Mouse (Mus musculus) embryonic stem cell, embryonic (primary cell): ENCODE results near the gene Gal3st3.

Source experiments
- CTCF ChIA-PET, 4 experiments: fragments of 300-600 bp in 2 of 4; fragments of 350-600 bp in 2 of 4; sonication (Branson Sonifier 250); formaldehyde crosslinking; loops; one replicate each; lab custom pipeline; 2022; ENCODE audit warnings: inconsistent platforms in 2 of 4; lab: Charles Lee
- POLR2A ChIA-PET, 4 experiments: fragments of 300-600 bp in 2 of 4; fragments of 350-600 bp in 2 of 4; sonication (Branson Sonifier 250); formaldehyde crosslinking; loops; one replicate each; lab custom pipeline; 2022; ENCODE audit warnings: antibody characterized with exemption in 4 of 4, inconsistent platforms in 1 of 4; lab: Charles Lee

The Gal3st3 gene

GRCm38 (mm10) chr19:5297903-5298800 is at the start of gene Gal3st3:
Gene Gal3st3 (plus strand): TSS chr19:5298331.
- CTCF ChIA-PET = interaction anchor here in 3 of 4 experiments (0.5 to 1.8 kb wide), 10 partner anchors 9 to 270 kb away, joined by 3 to 5 read pairs (median 4); partner anchors contain the start of gene Cfl1 (in 1 of the 3)

DNA sequence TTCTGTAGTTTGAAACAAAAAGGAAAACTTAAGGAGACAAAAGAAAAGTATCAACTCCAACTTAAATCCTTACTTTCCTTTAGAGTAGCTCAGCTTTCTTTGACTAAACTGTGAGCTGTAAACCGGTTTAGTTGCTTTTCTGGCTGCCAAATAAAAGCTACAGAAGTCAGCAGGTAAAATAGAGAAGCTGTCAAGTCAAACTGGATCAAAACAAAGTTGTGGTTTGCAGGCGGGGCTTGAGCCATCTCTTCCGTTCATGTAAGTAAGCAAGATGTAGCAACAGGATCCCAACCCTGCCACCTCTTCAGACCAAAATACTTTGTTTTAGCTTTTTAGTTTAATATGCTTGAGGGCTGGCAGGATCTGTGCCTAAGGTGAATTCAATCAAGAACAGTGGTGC is 41.0 kb upstream of the Gal3st3 start:
- POLR2A ChIA-PET = no interaction called here
- CTCF ChIA-PET = no interaction called here

More at GRCm38 (mm10) chr19:5297903-5298800, at the start of gene Gal3st3:
- POLR2A ChIA-PET = interaction anchor here in 3 of 4 experiments (0.6 to 6.3 kb wide), 30 partner anchors 8 to 366 kb away, joined by 3 to 55 read pairs (median 4); partner anchors contain the start of genes Eif1ad (in 2 of the 3), Banf1 (in 1 of the 3), Ccdc85b (in 1 of the 3) and Cfl1 (in 1 of the 3)

DNA sequence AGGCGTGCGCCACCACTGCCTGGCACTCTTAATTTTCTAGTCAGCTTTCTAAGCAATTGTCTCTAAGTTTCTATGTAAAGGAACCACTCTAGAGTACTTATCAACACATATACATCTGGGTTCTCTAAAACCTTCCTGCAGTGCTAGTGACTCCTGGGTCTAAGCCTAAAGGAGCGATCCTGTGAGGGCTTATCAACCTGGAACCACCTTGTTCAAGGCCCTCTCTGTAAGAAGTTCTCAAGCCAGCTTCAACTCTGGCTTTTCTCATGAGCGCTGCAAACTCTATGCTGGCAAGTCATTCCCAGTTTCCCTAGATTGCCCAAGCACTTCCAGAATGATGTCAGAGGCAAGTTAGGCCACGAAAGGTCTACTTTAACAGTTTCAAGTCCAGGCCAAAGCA is 31.1 kb upstream of the Gal3st3 start:
- ChIA-PET CTCF (no interaction called here), POLR2A (interaction anchor here in 2 of 4 experiments (1.2 to 1.3 kb wide), 3 partner anchors 20 to 157 kb away, joined by 3 to 5 read pairs (median 3); partner anchors contain the start of genes AI837181 (in 1 of the 2) and Drap1 (in 1 of the 2))

DNA sequence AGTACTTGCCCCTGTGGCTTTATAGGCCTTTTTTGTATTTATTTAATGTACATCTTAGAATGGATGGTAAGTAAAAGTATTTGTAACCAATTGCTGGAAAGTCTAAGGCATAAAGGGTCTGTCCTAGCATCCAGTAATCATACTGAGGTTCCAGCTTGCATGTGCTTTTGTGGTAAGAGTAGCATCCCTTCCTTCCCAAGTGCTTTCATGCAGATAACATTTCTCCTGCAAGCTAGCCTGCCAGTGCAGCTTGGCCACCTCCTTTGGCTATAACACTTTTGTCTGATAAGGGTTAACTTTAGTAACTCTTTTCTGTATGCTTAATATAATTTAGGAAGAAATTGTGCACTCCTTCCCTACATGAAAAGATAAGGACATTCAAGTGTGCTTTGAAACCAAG is 30.1 kb upstream of the Gal3st3 start:
- CTCF ChIA-PET = no interaction called here
- POLR2A ChIA-PET = interaction anchor here in 2 of 4 experiments (0.6 to 1.7 kb wide), 5 partner anchors 19 to 993 kb away, joined by 3 to 6 read pairs (median 3); partner anchors contain the start of gene Sf3b2 (in 2 of the 2)

- CTCF ChIA-PET = interaction anchor here in 2 of 4 experiments (0.6 to 1.6 kb wide), 2 partner anchors 34 to 112 kb away, joined by 3 to 4 read pairs; no protein-coding TSS in a partner anchor
- POLR2A ChIA-PET = interaction anchor here in 3 of 4 experiments (0.6 to 1.7 kb wide), 3 partner anchors 26 to 172 kb away, joined by 3 to 5 read pairs (median 4); partner anchors contain the start of gene Sf3b2 (in 2 of the 3)
These were observed 29.3 kb upstream of the Gal3st3 start for GRCm38 (mm10) chr19:5268875-5269274.

DNA sequence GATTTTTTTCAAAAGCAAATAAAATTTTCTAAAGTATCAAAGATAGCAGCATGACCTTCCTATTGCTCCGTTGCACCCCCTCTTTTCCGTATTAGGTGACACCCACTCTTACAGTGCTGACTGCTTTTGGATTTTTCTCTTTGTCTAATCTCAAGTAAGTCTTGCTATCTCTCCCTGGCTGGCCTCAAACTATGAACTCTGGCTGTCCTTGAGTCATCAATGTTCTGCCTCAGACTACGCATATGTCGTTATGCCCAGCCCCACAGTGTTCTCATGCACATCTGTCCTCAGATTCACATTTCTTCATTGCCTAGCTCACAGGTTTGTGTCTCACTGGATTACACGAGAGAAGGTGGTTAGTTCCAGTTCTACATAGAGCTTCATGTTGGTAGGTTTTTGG is 28.7 kb upstream of the Gal3st3 start:
- CTCF ChIA-PET = interaction anchor here in 2 of 4 experiments (0.6 to 1.6 kb wide), 2 partner anchors 33 to 112 kb away, joined by 3 to 4 read pairs; no protein-coding TSS in a partner anchor

DNA sequence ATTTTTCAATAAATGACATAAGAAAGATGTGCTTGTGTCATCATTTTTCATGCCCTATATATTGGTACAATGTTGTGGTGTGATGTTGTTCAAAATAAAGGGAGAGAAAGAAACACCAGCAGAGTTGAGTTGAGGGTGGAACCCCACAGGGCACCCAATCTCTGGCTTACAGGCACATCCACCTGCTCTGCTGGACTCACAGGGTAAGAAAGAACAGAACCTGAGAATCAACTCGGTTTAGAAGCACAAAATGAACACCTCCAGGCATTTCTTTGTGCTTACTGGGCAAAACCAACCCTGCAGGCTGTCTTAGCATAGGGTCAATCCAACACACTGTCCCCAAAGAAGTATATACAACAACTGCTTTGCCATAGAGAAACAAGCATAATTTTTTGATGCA is 26.7 kb upstream of the Gal3st3 start:
- POLR2A ChIA-PET = interaction anchor here in 2 of 4 experiments (0.6 to 6.1 kb wide), 6 partner anchors 23 to 199 kb away, joined by 3 to 36 read pairs (median 5); partner anchors contain the start of genes Sf3b2 (in 2 of the 2), Banf1 (in 1 of the 2), Eif1ad (in 1 of the 2) and Sart1 (in 1 of the 2)
- CTCF ChIA-PET = no interaction called here

More for the DNA sequence above, 28.7 kb upstream of the Gal3st3 start:
- POLR2A ChIA-PET = interaction anchor here in 2 of 4 experiments (0.6 to 1.7 kb wide), 3 partner anchors 18 to 173 kb away, joined by 4 to 5 read pairs (median 5); partner anchors contain the start of gene Sf3b2 (in 1 of the 2)

- CTCF ChIA-PET = interaction anchor here in 1 of 4 experiments (0.6 to 1.1 kb wide), 3 partner anchors 23 to 268 kb away, joined by 3 read pairs; partner anchors contain the start of gene Sf3b2
- POLR2A ChIA-PET = interaction anchor here in 3 of 4 experiments (0.6 to 6.1 kb wide), 14 partner anchors 12 to 219 kb away, joined by 3 to 36 read pairs (median 4); partner anchors contain the start of genes Drap1 (in 2 of the 3), Sf3b2 (in 2 of the 3), AI837181 (in 1 of the 3) and Banf1 (in 1 of the 3)
These were observed 25.8 kb upstream of the Gal3st3 start for GRCm38 (mm10) chr19:5272326-5272795.

DNA sequence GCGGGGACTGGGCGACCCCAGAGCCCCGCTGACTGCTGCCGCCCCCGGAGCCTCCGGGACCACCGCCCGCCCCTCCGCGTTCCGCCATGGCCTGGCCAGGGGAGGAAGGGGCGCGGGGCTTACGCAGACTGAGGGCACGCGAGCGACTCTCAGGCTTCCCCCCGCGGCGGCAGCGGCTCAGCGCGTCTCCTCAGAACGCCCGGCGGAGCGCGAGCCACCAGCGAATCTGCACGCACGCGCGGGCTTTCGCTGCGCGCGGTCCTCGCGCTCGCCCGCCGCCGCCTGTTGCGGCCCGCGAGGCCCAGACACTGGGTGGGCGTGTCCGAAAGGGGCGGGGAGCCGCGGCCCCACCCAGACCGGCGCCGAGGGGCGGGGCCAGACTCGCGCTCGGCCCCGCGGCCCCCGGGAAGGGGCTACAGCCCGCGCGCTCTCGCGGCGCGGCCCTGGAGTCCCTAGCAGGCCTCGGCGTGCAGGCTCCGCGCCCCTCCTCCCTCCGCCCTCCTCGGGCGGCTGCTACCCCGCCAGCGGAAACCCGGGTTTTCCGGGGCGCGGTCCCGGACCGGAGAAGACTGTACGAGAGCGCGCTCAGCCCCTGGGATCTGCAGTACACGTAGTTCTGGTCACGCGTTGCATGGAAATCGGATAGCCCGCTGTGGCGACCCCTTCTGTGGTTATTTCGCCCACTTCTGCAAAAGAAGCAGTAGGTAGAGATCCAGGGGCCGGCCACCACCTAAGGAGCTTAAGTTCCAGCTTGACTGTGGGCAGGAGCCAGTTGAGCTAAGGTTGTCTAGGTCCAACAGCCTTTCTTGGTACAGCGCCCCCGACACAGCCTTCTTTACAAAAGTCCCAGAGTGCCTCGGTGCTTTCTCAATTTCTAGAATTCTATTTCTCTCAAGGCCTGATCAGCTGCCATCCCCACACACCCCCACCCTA is 25.1 kb upstream of the Gal3st3 start, which contains the start of gene Pacs1:
Gene Pacs1 (minus strand): TSS at position 319 of the 933 bp plus-strand sequence.
- ChIA-PET POLR2A (interaction anchor here (0.6 to 6.1 kb wide), 33 partner anchors 9 to 573 kb away, joined by 3 to 36 read pairs (median 3); partner anchors contain the start of genes Sf3b2 (in 4 of the 4), Drap1 (in 2 of the 4), AI837181 (in 1 of the 4) and Banf1 (in 1 of the 4)), CTCF (interaction anchor here in 3 of 4 experiments (0.6 to 1.1 kb wide), 6 partner anchors 22 to 270 kb away, joined by 3 read pairs; partner anchors contain the start of gene Sf3b2 (in 2 of the 3))

DNA sequence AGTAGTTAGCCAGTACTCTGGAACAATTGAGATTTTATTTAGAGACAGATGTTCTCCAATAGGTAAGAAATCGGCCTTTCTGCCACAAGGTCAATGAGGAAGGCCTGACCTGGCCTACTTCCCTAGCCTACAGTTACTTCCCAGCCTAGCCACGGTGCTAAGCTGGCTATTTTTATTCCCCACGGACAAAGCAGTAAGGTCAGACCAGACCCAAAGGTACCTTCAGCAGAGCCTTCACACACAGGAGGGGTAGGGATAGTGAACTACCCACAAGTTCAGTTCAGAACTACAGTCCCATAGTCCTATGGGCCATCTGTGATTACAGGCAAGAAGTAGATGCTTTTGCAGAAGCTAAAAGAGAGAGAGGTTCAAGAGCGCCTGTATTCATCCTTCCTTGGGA is 24.2 kb upstream of the Gal3st3 start:
- ChIA-PET CTCF (interaction anchor here in 3 of 4 experiments (0.6 to 1.1 kb wide), 3 partner anchors 21 to 35 kb away, joined by 3 read pairs; partner anchors contain the start of gene Sf3b2 (in 2 of the 3)), POLR2A (interaction anchor here (0.6 to 6.1 kb wide), 23 partner anchors 8 to 419 kb away, joined by 3 to 36 read pairs (median 3); partner anchors contain the start of genes Sf3b2 (in 4 of the 4), Cfl1 (in 1 of the 4), Drap1 (in 1 of the 4) and Gal3st3 (in 1 of the 4))

DNA sequence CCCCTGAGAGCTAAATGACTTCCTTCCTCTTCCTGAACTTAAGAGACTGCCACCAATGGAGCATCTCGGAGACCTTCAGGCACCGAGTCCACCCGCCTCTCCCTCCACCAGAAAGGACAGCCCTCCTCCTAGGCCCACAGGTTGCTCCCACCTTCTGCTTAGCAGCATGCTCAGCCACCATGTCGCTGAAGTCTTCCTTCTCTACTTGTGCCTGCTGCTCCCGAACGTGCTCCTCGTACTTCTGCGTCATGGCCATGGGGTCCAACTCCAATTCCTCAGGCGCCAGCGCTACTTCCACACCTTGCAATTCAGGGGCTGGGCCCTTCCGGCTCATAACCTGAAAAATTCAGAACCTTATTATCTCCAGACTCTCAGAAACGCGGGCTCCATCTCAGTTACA is 23.5 kb upstream of the Gal3st3 start:
- ChIA-PET POLR2A (interaction anchor here in 2 of 4 experiments (0.6 to 6.1 kb wide), 11 partner anchors 8 to 215 kb away, joined by 3 to 36 read pairs (median 4); partner anchors contain the start of genes Cfl1 (in 1 of the 2), Drap1 (in 1 of the 2) and Sf3b2 (in 1 of the 2)), CTCF (interaction anchor here in 3 of 4 experiments (0.6 to 0.7 kb wide), 3 partner anchors 24 to 49 kb away, joined by 3 to 6 read pairs (median 4); partner anchors contain the start of gene Gal3st3 (in 1 of the 3))

DNA sequence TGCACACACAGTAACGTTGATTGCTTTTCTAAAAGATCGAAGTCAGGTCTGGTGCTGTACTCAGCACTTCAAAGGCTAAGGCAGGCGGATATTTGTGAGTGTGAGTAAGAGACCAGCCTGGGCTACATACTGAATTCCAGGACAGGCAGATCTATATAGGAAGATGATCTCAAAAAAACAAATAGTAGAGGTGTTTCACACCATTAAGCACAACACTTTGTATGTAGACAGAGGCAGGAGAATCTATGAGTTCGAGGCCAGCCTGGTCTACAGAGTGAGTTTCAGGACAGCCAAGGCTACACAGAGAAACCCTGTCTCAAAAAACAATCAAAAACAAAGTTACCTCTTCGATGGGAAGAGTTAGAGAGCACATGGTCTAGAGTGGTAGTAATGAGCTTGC is 22.4 kb upstream of the Gal3st3 start:
- POLR2A ChIA-PET = interaction anchor here in 2 of 4 experiments (0.7 to 6.1 kb wide), 7 partner anchors 8 to 215 kb away, joined by 3 to 36 read pairs (median 3); partner anchors contain the start of gene Sf3b2 (in 2 of the 2)
- CTCF ChIA-PET = interaction anchor here in 2 of 4 experiments (0.5 to 1.1 kb wide), 4 partner anchors 27 to 169 kb away, joined by 3 to 4 read pairs (median 3); partner anchors contain the start of gene Rab1b (in 1 of the 2)

DNA sequence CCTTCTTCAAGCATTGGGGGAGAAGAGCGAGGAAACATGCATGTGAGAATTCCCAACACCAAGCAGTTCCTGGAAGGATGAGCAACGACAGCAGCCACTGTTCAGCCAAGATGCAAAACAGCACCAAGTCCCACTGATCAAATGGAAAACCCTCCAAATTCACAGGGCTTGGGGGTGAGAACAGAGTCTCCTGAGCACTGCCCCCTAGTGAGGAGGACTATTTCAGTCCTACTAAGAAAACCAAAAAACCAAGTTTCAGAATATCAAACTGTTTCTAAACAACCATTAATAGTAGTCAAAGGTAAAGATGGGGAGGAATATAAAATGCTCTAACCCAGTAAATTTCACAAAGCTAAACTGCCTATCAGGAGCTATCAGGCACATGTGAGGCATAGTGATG is 21.6 kb upstream of the Gal3st3 start:
- CTCF ChIA-PET = interaction anchor here in 3 of 4 experiments (0.5 to 1.2 kb wide), 8 partner anchors 19 to 170 kb away, joined by 3 to 6 read pairs (median 4); partner anchors contain the start of genes Cst6 (in 1 of the 3), Rab1b (in 1 of the 3) and Sf3b2 (in 1 of the 3)
- POLR2A ChIA-PET = interaction anchor here in 2 of 4 experiments (0.6 to 6.1 kb wide), 9 partner anchors 8 to 485 kb away, joined by 3 to 36 read pairs (median 3); partner anchors contain the start of gene Sf3b2 (in 2 of the 2)

DNA sequence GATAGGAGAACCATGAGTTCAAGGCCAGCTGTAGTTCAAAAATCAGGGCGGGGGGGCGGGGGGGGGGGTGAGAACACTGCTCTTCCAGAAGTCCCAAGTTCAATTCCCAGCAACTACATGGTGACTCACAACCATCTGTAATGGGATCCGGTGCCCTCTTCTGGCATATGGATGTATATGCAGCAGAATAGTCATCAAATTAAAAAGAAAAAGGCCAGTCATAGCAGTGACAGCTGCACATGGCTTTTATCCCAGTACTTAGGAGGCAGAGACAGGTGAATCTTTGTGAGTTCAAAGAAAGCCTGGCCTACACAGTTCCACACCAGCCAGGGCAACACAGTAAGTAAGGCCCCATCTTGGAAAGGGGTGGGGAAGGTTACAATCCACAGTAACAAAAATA is 21.0 kb upstream of the Gal3st3 start:
- ChIA-PET CTCF (interaction anchor here in 2 of 4 experiments (0.9 to 1.2 kb wide), 3 partner anchors 18 to 72 kb away, joined by 4 to 6 read pairs (median 5); partner anchors contain the start of genes Cst6 (in 1 of the 2) and Sf3b2 (in 1 of the 2)), POLR2A (interaction anchor here in 3 of 4 experiments (0.6 to 6.1 kb wide), 7 partner anchors 11 to 914 kb away, joined by 3 to 36 read pairs (median 3); partner anchors contain the start of gene Sf3b2 (in 1 of the 3))

- ChIA-PET CTCF (no interaction called here), POLR2A (interaction anchor here in 2 of 4 experiments (0.8 to 2.1 kb wide), 4 partner anchors 9 to 289 kb away, joined by 3 to 7 read pairs (median 4); partner anchors contain the start of gene Sf3b2 (in 1 of the 2))
These were observed 19.8 kb upstream of the Gal3st3 start for GRCm38 (mm10) chr19:5278381-5278780.
